Mouse (Mus musculus) intestine, embryonic 14.5 days (tissue): ENCODE data around the gene Gm28047. TPM values are rescaled to one million over a fixed set of nuclear protein-coding genes. Genes with fewer than 3 reads are reported as not detected.

Source experiments
- ATAC-seq: fragments of 200-750 bp; cut with Nextera tagmentation; replicated peaks from 2 replicates; pipeline ENCODE4 v1.8.0; 2017; ENCODE audit warnings: low read depth, moderate number of reproducible peaks, moderate TSS enrichment, moderate library complexity; ENCODE audit not compliant: low FRiP score, low TSS enrichment
- DNase-seq: peaks from one replicate; pipeline ENCODE4 v3.0.0-alpha.2; 2018; ENCODE audit warnings: low spot score
- H3K27ac ChIP-seq: fragments of 300-500 bp; sonication (generic); 2 replicates; pipeline ENCODE4 v1.5.1; 2014; ENCODE audit warnings: low read depth, mild to moderate bottlenecking, control low read depth
- H3K27me3 ChIP-seq: fragments of 300-500 bp; sonication (generic); replicated peaks from 2 replicates; pipeline ENCODE4 v1.6.1; 2014; ENCODE audit warnings: low read length, control low read depth; ENCODE audit not compliant: control insufficient read depth, insufficient read depth
- H3K36me3 ChIP-seq: fragments of 300-500 bp; sonication (generic); 2 replicates; pipeline ENCODE4 v1.6.1; 2014; ENCODE audit warnings: low read length, control low read depth; ENCODE audit not compliant: control insufficient read depth, insufficient read depth
- H3K4me1 ChIP-seq: fragments of 300-500 bp; sonication (generic); replicated peaks from 2 replicates; pipeline ENCODE4 v1.6.1; 2014; ENCODE audit warnings: low read length, control low read depth, mixed read lengths; ENCODE audit not compliant: control insufficient read depth, insufficient read depth
- H3K4me2 ChIP-seq: fragments of 300-500 bp; sonication (generic); 2 replicates; pipeline ENCODE4 v1.6.1; 2014; ENCODE audit warnings: low read length
- H3K4me3 ChIP-seq: fragments of 300-500 bp; sonication (generic); 2 replicates; pipeline ENCODE4 v1.5.1; 2014; ENCODE audit warnings: low read depth, low read length, control low read depth, mixed read lengths
- H3K9ac ChIP-seq: fragments of 300-500 bp; sonication (generic); 2 replicates; pipeline ENCODE4 v1.6.1; 2014; ENCODE audit warnings: mild to moderate bottlenecking, low read length
- H3K9me3 ChIP-seq: fragments of 300-500 bp; sonication (generic); 2 replicates; pipeline ENCODE4 v1.6.1; 2016; ENCODE audit warnings: low read length, control low read depth; ENCODE audit not compliant: control insufficient read depth
- WGBS: fragments of 180-500 bp; shearing (Covaris S2); extraction: QIAGEN DNeasy Blood & Tissue Kit; methylation state at CpG from one replicate; pipeline ENCODE4 v1.1.7; 2014; 5-methylcytosine and 5-hydroxymethylcytosine counted together
- polyA plus RNA-seq: library from polyadenylated mRNA; unstranded; fragments of >200 nt; fragmentation: Nextera tagmentation; extraction: Ambion mirVana; gene quantifications from 2 replicates; pipeline ENCODE4 v1.2.1, GENCODE M21; 2014

Gene Gm28047
- polyA plus RNA-seq, 1 experiment from 2014 or later = not detected

GRCm38 (mm10) chr15:102578351-102578750 is 46.5 kb downstream of the Gm28047 start:
- no peak overlapping the region for H3K27ac ChIP-seq
- no peaks in the 10 kb centered on the region for H3K36me3 ChIP-seq
- H3K4me2 ChIP-seq = no peak overlapping the region
- H3K4me3 ChIP-seq = no peak overlapping the region
- H3K4me1 ChIP-seq = no peaks in the 10 kb centered on the region
- DNase-seq (no peak), ATAC-seq (no peak)
- H3K9ac ChIP-seq = no peak overlapping the region
- WGBS = 81% methylated on average over 2 of the region's 2 CpGs
- H3K27me3 ChIP-seq = no peaks in the 10 kb centered on the region
- no peaks in the 10 kb centered on the region for H3K9me3 ChIP-seq

- WGBS = 87% methylated on average over 1 of the region's 1 CpGs
- no peak overlapping the region for H3K27ac ChIP-seq
Observed at GRCm38 (mm10) chr15:102576972-102577371, 47.9 kb downstream of the Gm28047 start.

GRCm38 (mm10) chr15:102572081-102572480 is 52.8 kb downstream of the Gm28047 start:
- no peak for DNase-seq
- ATAC-seq = no peak
- Histone ChIP-seq H3K4me1 (no peaks in the 10 kb centered on the region), H3K36me3 (no peaks in the 10 kb centered on the region), H3K9ac (no peak overlapping the region), H3K27me3 (no peaks in the 10 kb centered on the region), H3K4me3 (no peak overlapping the region), H3K27ac (0 out of 2 replicates have a peak overlapping the region, but pooled peaks have one; percentile 4), H3K9me3 (no peaks in the 10 kb centered on the region), H3K4me2 (no peak overlapping the region)
- 71% methylated on average over 3 of the region's 3 CpGs for WGBS

More at GRCm38 (mm10) chr15:102576972-102577371, 47.9 kb downstream of the Gm28047 start:
- H3K4me1 ChIP-seq = no peaks in the 10 kb centered on the region
- H3K9me3 ChIP-seq = no peaks in the 10 kb centered on the region
- H3K9ac ChIP-seq = no peak overlapping the region
- ATAC-seq (no peak), DNase-seq (no peak)
- no peaks in the 10 kb centered on the region for H3K36me3 ChIP-seq
- no peak overlapping the region for H3K4me2 ChIP-seq
- H3K4me3 ChIP-seq = no peak overlapping the region
- no peaks in the 10 kb centered on the region for H3K27me3 ChIP-seq

- no peak overlapping the region for H3K4me2 ChIP-seq
- ATAC-seq (no peak), DNase-seq (no peak)
- H3K27me3 ChIP-seq = no peaks in the 10 kb centered on the region
- H3K9ac ChIP-seq = no peak overlapping the region
- no peak overlapping the region for H3K4me3 ChIP-seq
- H3K36me3 ChIP-seq = peaks cover 3% of the 10 kb centered on the region
- no peak overlapping the region for H3K27ac ChIP-seq
- no peaks in the 10 kb centered on the region for H3K4me1 ChIP-seq
- WGBS = 71% methylated on average over 2 of the region's 2 CpGs
- H3K9me3 ChIP-seq = no peaks in the 10 kb centered on the region
Observed at GRCm38 (mm10) chr15:102567849-102568248, 57.0 kb downstream of the Gm28047 start.

GRCm38 (mm10) chr15:102563681-102564080 is 61.2 kb downstream of the Gm28047 start:
- ATAC-seq (no peak), DNase-seq (no peak)
- H3K27me3 ChIP-seq = no peaks in the 10 kb centered on the region
- H3K27ac ChIP-seq = no peak overlapping the region
- no peak overlapping the region for H3K9ac ChIP-seq
- H3K4me2 ChIP-seq = no peak overlapping the region
- H3K4me1 ChIP-seq = no peaks in the 10 kb centered on the region
- H3K9me3 ChIP-seq = no peaks in the 10 kb centered on the region
- 90% methylated on average over 5 of the region's 5 CpGs for WGBS
- no peak overlapping the region for H3K4me3 ChIP-seq
- peaks cover 20% of the 10 kb centered on the region for H3K36me3 ChIP-seq

- DNase-seq (no peak), ATAC-seq (no peak)
- Histone ChIP-seq H3K9me3 (no peaks in the 10 kb centered on the region), H3K36me3 (peaks cover 20% of the 10 kb centered on the region), H3K27ac (no peak overlapping the region), H3K4me3 (no peak overlapping the region), H3K27me3 (no peaks in the 10 kb centered on the region), H3K9ac (no peak overlapping the region), H3K4me1 (no peaks in the 10 kb centered on the region), H3K4me2 (no peak overlapping the region)
- WGBS = 68% methylated on average over 3 of the region's 3 CpGs
Observed at GRCm38 (mm10) chr15:102563061-102563460, 61.8 kb downstream of the Gm28047 start.

GRCm38 (mm10) chr15:102562491-102562890 is 62.4 kb downstream of the Gm28047 start:
- ATAC-seq (no peak), DNase-seq (no peak)
- WGBS = 86% methylated on average over 1 of the region's 1 CpGs
- Histone ChIP-seq H3K4me3 (no peak overlapping the region), H3K9ac (no peak overlapping the region), H3K27ac (no peak overlapping the region), H3K4me2 (no peak overlapping the region), H3K4me1 (no peaks in the 10 kb centered on the region), H3K36me3 (peaks cover 22% of the 10 kb centered on the region), H3K9me3 (no peaks in the 10 kb centered on the region), H3K27me3 (no peaks in the 10 kb centered on the region)

GRCm38 (mm10) chr15:102557580-102557979 is 67.3 kb downstream of the Gm28047 start:
- no peak for ATAC-seq

GRCm38 (mm10) chr15:102555581-102555980 is 69.3 kb downstream of the Gm28047 start:
- Histone ChIP-seq H3K4me2 (no peak overlapping the region), H3K36me3 (peaks cover 63% of the 10 kb centered on the region), H3K27ac (no peak overlapping the region), H3K9me3 (no peaks in the 10 kb centered on the region), H3K4me3 (no peak overlapping the region), H3K9ac (no peak overlapping the region), H3K4me1 (no peaks in the 10 kb centered on the region), H3K27me3 (no peaks in the 10 kb centered on the region)
- no peak for ATAC-seq
- no peak for DNase-seq
- 98% methylated on average over 1 of the region's 1 CpGs for WGBS

More at GRCm38 (mm10) chr15:102557580-102557979, 67.3 kb downstream of the Gm28047 start:
- Histone ChIP-seq H3K4me3 (no peak overlapping the region), H3K9me3 (no peaks in the 10 kb centered on the region), H3K36me3 (peaks cover 55% of the 10 kb centered on the region), H3K4me1 (no peaks in the 10 kb centered on the region), H3K9ac (no peak overlapping the region), H3K27ac (no peak overlapping the region), H3K27me3 (no peaks in the 10 kb centered on the region), H3K4me2 (no peak overlapping the region)
- DNase-seq = no peak
